Mouse (Mus musculus): ENCODE data around the gene Irs3. TPM values are rescaled to one million over a fixed set of nuclear protein-coding genes. Genes with fewer than 3 reads are reported as not detected.
A peak's percentile ranks its signal among the peaks of the same experiment; 100 is the strongest.

Irs3 gene
- 0.09 TPM in 1 of 2 replicates, not detected in the other for polyA plus RNA-seq (2015; fragmentation: Nextera tagmentation; extraction: Ambion mirVana)

- 21% methylated on average over 11 of the region's 11 CpGs for WGBS
These were observed at the start of gene Irs3 for GRCm38 (mm10) chr5:137645652-137646091. Irs3 (minus strand) TSS chr5:137645714.

GRCm38 (mm10) chr5:137694796-137695195 is 49.3 kb upstream of the Irs3 start:
- no peak overlapping the region for H3K4me3 ChIP-seq (replicated peaks; ENCODE audit: low read length)
- WGBS = 7% methylated on average over 3 of the region's 3 CpGs
- no peaks in the 10 kb centered on the region for H3K36me3 ChIP-seq (ENCODE audit: control insufficient read depth, insufficient read depth)
- H3K27me3 ChIP-seq (replicated peaks; ENCODE audit: control insufficient read depth, insufficient read depth, low read length) = no peaks in the 10 kb centered on the region
- H3K4me2 ChIP-seq (ENCODE audit: low read length) = no peak overlapping the region
- H3K4me1 ChIP-seq (replicated peaks; ENCODE audit: control insufficient read depth, insufficient read depth, low read length) = no peaks in the 10 kb centered on the region
- no peak for ATAC-seq
- H3K27ac ChIP-seq (ENCODE audit: low read length) = no peak overlapping the region
- H3K9me3 ChIP-seq (ENCODE audit: control insufficient read depth, low read length) = no peaks in the 10 kb centered on the region
- no peak overlapping the region for H3K9ac ChIP-seq (replicated peaks; ENCODE audit: low read depth, low read length)

More at GRCm38 (mm10) chr5:137645652-137646091, at the start of gene Irs3:
- Histone ChIP-seq H3K27ac (ENCODE audit: low read length) (no peak within 1 kb of the TSS), H3K36me3 (ENCODE audit: control insufficient read depth, insufficient read depth) (peaks cover 3% of the 10 kb centered on the region; the same call in 1 of the 2 replicates), H3K9ac (replicated peaks; ENCODE audit: low read depth, low read length) (peak within 1 kb of the TSS; percentile 41; the same call in 1 of the 2 replicates), H3K4me3 (replicated peaks; ENCODE audit: low read length) (peak within 1 kb of the TSS; percentile 32), H3K27me3 (replicated peaks; ENCODE audit: control insufficient read depth, insufficient read depth, low read length) (peaks cover 27% of the 10 kb centered on the region), H3K9me3 (ENCODE audit: control insufficient read depth, low read length) (no peaks in the 10 kb centered on the region), H3K4me1 (replicated peaks; ENCODE audit: control insufficient read depth, insufficient read depth, low read length) (peaks cover 10% of the 10 kb centered on the region; the same call in 1 of the 2 replicates), H3K4me2 (ENCODE audit: low read length) (peak within 1 kb of the TSS; percentile 44)
- no peak for ATAC-seq

GRCm38 (mm10) chr5:137691881-137692280 is 46.4 kb upstream of the Irs3 start:
- no peak overlapping the region for H3K4me2 ChIP-seq (ENCODE audit: low read length)
- H3K36me3 ChIP-seq (ENCODE audit: control insufficient read depth, insufficient read depth) = no peaks in the 10 kb centered on the region
- whole genome bisulfite sequencing = 71% methylated on average over 1 of the region's 1 CpGs
- H3K27me3 ChIP-seq (replicated peaks; ENCODE audit: control insufficient read depth, insufficient read depth, low read length) = no peaks in the 10 kb centered on the region
- no peak overlapping the region for H3K9ac ChIP-seq (replicated peaks; ENCODE audit: low read depth, low read length)
- no peaks in the 10 kb centered on the region for H3K4me1 ChIP-seq (replicated peaks; ENCODE audit: control insufficient read depth, insufficient read depth, low read length)
- H3K9me3 ChIP-seq (ENCODE audit: control insufficient read depth, low read length) = no peaks in the 10 kb centered on the region
- no peak overlapping the region for H3K4me3 ChIP-seq (replicated peaks; ENCODE audit: low read length)
- no peak for ATAC-seq
- no peak overlapping the region for H3K27ac ChIP-seq (ENCODE audit: low read length)

GRCm38 (mm10) chr5:137690531-137690930 is 45.0 kb upstream of the Irs3 start:
- no peak overlapping the region for H3K27ac ChIP-seq (ENCODE audit: low read length)
- H3K4me2 ChIP-seq (ENCODE audit: low read length) = no peak overlapping the region
- 74% methylated on average over 9 of the region's 9 CpGs for WGBS
- no peaks in the 10 kb centered on the region for H3K27me3 ChIP-seq (replicated peaks; ENCODE audit: control insufficient read depth, insufficient read depth, low read length)
- H3K9me3 ChIP-seq (ENCODE audit: control insufficient read depth, low read length) = no peaks in the 10 kb centered on the region
- H3K4me3 ChIP-seq (replicated peaks; ENCODE audit: low read length) = no peak overlapping the region
- H3K36me3 ChIP-seq (ENCODE audit: control insufficient read depth, insufficient read depth) = no peaks in the 10 kb centered on the region
- H3K4me1 ChIP-seq (replicated peaks; ENCODE audit: control insufficient read depth, insufficient read depth, low read length) = no peaks in the 10 kb centered on the region
- H3K9ac ChIP-seq (replicated peaks; ENCODE audit: low read depth, low read length) = no peak overlapping the region
- no peak for ATAC-seq

GRCm38 (mm10) chr5:137689974-137690373 is 44.5 kb upstream of the Irs3 start:
- no peak overlapping the region for H3K4me3 ChIP-seq (replicated peaks; ENCODE audit: low read length)
- no peaks in the 10 kb centered on the region for H3K36me3 ChIP-seq (ENCODE audit: control insufficient read depth, insufficient read depth)
- no peak overlapping the region for H3K4me2 ChIP-seq (ENCODE audit: low read length)
- 0 out of 2 replicates have a peak, but pooled peaks cover 2% of the 10 kb centered on the region for H3K4me1 ChIP-seq (replicated peaks; ENCODE audit: control insufficient read depth, insufficient read depth, low read length)
- no peaks in the 10 kb centered on the region for H3K9me3 ChIP-seq (ENCODE audit: control insufficient read depth, low read length)
- WGBS = 89% methylated on average over 3 of the region's 3 CpGs
- H3K9ac ChIP-seq (replicated peaks; ENCODE audit: low read depth, low read length) = no peak overlapping the region
- no peak overlapping the region for H3K27ac ChIP-seq (ENCODE audit: low read length)
- H3K27me3 ChIP-seq (replicated peaks; ENCODE audit: control insufficient read depth, insufficient read depth, low read length) = no peaks in the 10 kb centered on the region
- ATAC-seq = no peak

- Histone ChIP-seq H3K9ac (replicated peaks; ENCODE audit: low read depth, low read length) (no peak overlapping the region), H3K4me2 (ENCODE audit: low read length) (no peak overlapping the region), H3K27me3 (replicated peaks; ENCODE audit: control insufficient read depth, insufficient read depth, low read length) (no peaks in the 10 kb centered on the region), H3K4me3 (replicated peaks; ENCODE audit: low read length) (no peak overlapping the region), H3K27ac (ENCODE audit: low read length) (no peak overlapping the region), H3K9me3 (ENCODE audit: control insufficient read depth, low read length) (no peaks in the 10 kb centered on the region), H3K4me1 (replicated peaks; ENCODE audit: control insufficient read depth, insufficient read depth, low read length) (peaks cover 22% of the 10 kb centered on the region), H3K36me3 (ENCODE audit: control insufficient read depth, insufficient read depth) (no peaks in the 10 kb centered on the region)
- no peak for ATAC-seq
- WGBS = 81% methylated on average over 6 of the region's 6 CpGs
These were observed 40.7 kb upstream of the Irs3 start for GRCm38 (mm10) chr5:137686127-137686790.

- H3K36me3 ChIP-seq (ENCODE audit: control insufficient read depth, insufficient read depth) = no peaks in the 10 kb centered on the region
- H3K9ac ChIP-seq (replicated peaks; ENCODE audit: low read depth, low read length) = no peak overlapping the region
- no peaks in the 10 kb centered on the region for H3K9me3 ChIP-seq (ENCODE audit: control insufficient read depth, low read length)
- H3K4me3 ChIP-seq (replicated peaks; ENCODE audit: low read length) = no peak overlapping the region
- no peak overlapping the region for H3K4me2 ChIP-seq (ENCODE audit: low read length)
- H3K4me1 ChIP-seq (replicated peaks; ENCODE audit: control insufficient read depth, insufficient read depth, low read length) = peaks cover 22% of the 10 kb centered on the region
- H3K27ac ChIP-seq (ENCODE audit: low read length) = no peak overlapping the region
- no peak for ATAC-seq
- no peaks in the 10 kb centered on the region for H3K27me3 ChIP-seq (replicated peaks; ENCODE audit: control insufficient read depth, insufficient read depth, low read length)
- 98% methylated on average over 3 of the region's 3 CpGs for WGBS
These were observed 40.1 kb upstream of the Irs3 start for GRCm38 (mm10) chr5:137685653-137686052.

- peak; percentile 100 for ATAC-seq
- peak within 1 kb of the TSS; percentile 66 for H3K4me2 ChIP-seq (ENCODE audit: low read length)
- under 1% methylated on average over 61 of the region's 62 CpGs for WGBS
These were observed 39.0 kb upstream of the Irs3 start, which contains the start of gene Agfg2 for GRCm38 (mm10) chr5:137684294-137685123. Agfg2 (minus strand) TSS chr5:137684726.

More at GRCm38 (mm10) chr5:137684294-137685123, 39.0 kb upstream of the Irs3 start, which contains the start of gene Agfg2:
- Histone ChIP-seq H3K36me3 (ENCODE audit: control insufficient read depth, insufficient read depth) (no peaks in the 10 kb centered on the region), H3K9ac (replicated peaks; ENCODE audit: low read depth, low read length) (peak within 1 kb of the TSS; percentile 73), H3K27ac (ENCODE audit: low read length) (peak within 1 kb of the TSS; percentile 77), H3K9me3 (ENCODE audit: control insufficient read depth, low read length) (no peaks in the 10 kb centered on the region), H3K4me3 (replicated peaks; ENCODE audit: low read length) (peak within 1 kb of the TSS; percentile 81), H3K27me3 (replicated peaks; ENCODE audit: control insufficient read depth, insufficient read depth, low read length) (no peaks in the 10 kb centered on the region), H3K4me1 (replicated peaks; ENCODE audit: control insufficient read depth, insufficient read depth, low read length) (peaks cover 22% of the 10 kb centered on the region)
